Mouse (Mus musculus) limb, embryonic 14.5 days (tissue): ENCODE measurements around the gene Ick. TPM values are rescaled to one million over a fixed set of nuclear protein-coding genes. Genes with fewer than 3 reads are reported as not detected.

Experiments used
- ATAC-seq: fragments of 200-750 bp; cut with Nextera tagmentation; 2 replicates; pipeline ENCODE4 v1.8.0; 2017; ENCODE audit warnings: low read depth, moderate number of reproducible peaks, moderate TSS enrichment; ENCODE audit not compliant: low FRiP score
- DNase-seq: peaks from one replicate; pipeline ENCODE4 v3.0.0-alpha.2; 2015; ENCODE audit warnings: low spot score
- H3K27ac ChIP-seq: fragments of 300-500 bp; sonication (generic); replicated peaks from 2 replicates; pipeline ENCODE4 v1.5.1; 2014; ENCODE audit warnings: low read depth, mild to moderate bottlenecking, low read length, moderate library complexity, mixed read lengths
- H3K27me3 ChIP-seq: fragments of 300-500 bp; sonication (generic); 2 replicates; pipeline ENCODE4 v1.6.1; 2014; ENCODE audit warnings: low read length, mixed read lengths; ENCODE audit not compliant: control insufficient read depth, insufficient read depth
- H3K36me3 ChIP-seq: fragments of 300-500 bp; sonication (generic); 2 replicates; pipeline ENCODE4 v1.6.1; 2014; ENCODE audit warnings: mild to moderate bottlenecking, low read length, moderate library complexity, mixed read lengths; ENCODE audit not compliant: control insufficient read depth, insufficient read depth
- H3K4me1 ChIP-seq: fragments of 300-500 bp; sonication (generic); 2 replicates; pipeline ENCODE4 v1.6.1; 2014; ENCODE audit warnings: antibody characterized with exemption, low read length, mixed read lengths; ENCODE audit not compliant: control insufficient read depth, insufficient read depth
- H3K4me2 ChIP-seq: fragments of 300-500 bp; sonication (generic); replicated peaks from 2 replicates; pipeline ENCODE4 v1.6.1; 2014; ENCODE audit warnings: low read depth, mild to moderate bottlenecking, low read length, moderate library complexity; ENCODE audit not compliant: severe bottlenecking
- H3K4me3 ChIP-seq: fragments of 300-500 bp; sonication (generic); replicated peaks from 2 replicates; pipeline ENCODE4 v1.5.1; 2014; ENCODE audit warnings: low read length
- H3K9ac ChIP-seq: fragments of 300-500 bp; sonication (generic); 2 replicates; pipeline ENCODE4 v1.6.1; 2014; ENCODE audit warnings: mild to moderate bottlenecking, low read depth, low read length, moderate library complexity; ENCODE audit not compliant: severe bottlenecking
- H3K9me3 ChIP-seq: fragments of 300-500 bp; sonication (generic); 2 replicates; pipeline ENCODE4 v1.6.1; 2016; ENCODE audit warnings: low read length; ENCODE audit not compliant: control insufficient read depth
- POLR2A ChIP-seq: fragments of 200-500 bp; IDR thresholded peaks from 2 replicates; pipeline ENCODE4 v1.8.0; 2012; ENCODE audit warnings: inconsistent platforms, mild to moderate bottlenecking, moderate library complexity, borderline replicate concordance; ENCODE audit not compliant: insufficient read depth, insufficient read length; ENCODE audit errors: extremely low read depth
- WGBS: fragments of 180-500 bp; shearing (Covaris S2); extraction: QIAGEN DNeasy Blood & Tissue Kit; methylation state at CpG from one replicate; pipeline ENCODE4 v1.1.7; 2014; 5-methylcytosine and 5-hydroxymethylcytosine counted together
- polyA plus RNA-seq, 2 experiments: library from polyadenylated mRNA; depleted of rRNA in 1 of 2; stranded (reverse) in 1 of 2; unstranded in 1 of 2; fragments of >200 nt; fragmentation: Nextera tagmentation in 1 of 2; extraction: Ambion mirVana in 1 of 2; gene quantifications; 2 replicates each; pipeline versions ENCODE4 v1.2.1 to v1.2.3; 2012 to 2014

Ick gene
- polyA plus RNA-seq, 2 experiments: 25.4 to 31.0 TPM

DNA sequence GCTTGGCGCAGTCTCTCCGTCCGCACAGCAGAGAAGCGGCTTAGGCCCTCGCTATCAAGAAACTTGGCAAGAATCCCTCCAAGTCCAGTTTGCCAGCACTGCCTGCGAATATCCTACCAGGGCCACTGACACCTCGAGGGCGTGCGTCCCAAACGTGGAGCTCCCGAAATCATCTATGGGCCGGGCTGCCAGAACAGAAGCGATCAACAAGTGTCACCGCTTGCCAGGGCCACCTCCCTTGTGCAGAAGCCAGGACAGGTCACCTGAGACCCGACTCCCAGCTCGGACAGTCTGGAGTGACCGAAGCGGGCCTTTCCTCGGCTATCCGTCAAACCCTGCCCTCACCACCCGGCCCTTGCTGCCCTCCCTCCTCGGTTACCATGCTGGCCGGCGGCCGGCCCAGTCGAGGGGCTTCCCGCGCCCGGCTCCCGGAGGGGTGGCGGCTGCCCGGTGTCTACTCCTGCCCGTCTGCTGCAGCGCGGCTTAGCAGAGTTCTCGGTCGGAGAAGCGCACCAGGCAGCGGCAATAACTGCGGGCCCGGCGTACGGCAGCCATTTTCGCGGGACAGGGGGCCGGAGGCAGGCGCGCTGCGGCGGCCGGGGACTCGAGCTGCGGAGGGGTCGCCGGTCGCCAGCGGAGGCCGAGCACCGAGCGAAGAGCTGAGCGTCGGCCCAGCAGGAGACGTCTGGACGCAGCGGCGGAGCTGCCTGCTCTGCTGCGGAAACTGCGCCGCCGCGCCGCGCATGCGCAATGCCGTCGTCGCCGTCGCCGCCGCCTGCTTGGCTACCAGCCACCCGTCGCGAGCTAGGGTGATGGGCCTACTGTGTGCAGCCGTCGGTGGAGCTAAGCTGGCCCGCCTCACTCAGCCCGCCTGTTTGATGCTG is 838 bp upstream of the Ick start:
- no peaks in the 10 kb centered on the region for H3K27me3 ChIP-seq
- under 1% methylated on average over 83 of the region's 88 CpGs for WGBS
- TF ChIP-seq POLR2A: peak; percentile 84; the same call in 1 of the 2 replicates
- peak overlapping the region; percentile 92 for H3K27ac ChIP-seq
- peak overlapping the region; percentile 79 for H3K4me2 ChIP-seq
- peaks cover 12% of the 10 kb centered on the region for H3K36me3 ChIP-seq
- DNase-seq: peak; percentile 77
- H3K9ac ChIP-seq: peak overlapping the region; percentile 92
- no peaks in the 10 kb centered on the region for H3K9me3 ChIP-seq
- peaks cover 21% of the 10 kb centered on the region for H3K4me1 ChIP-seq
- ATAC-seq: peak; percentile 81
- H3K4me3 ChIP-seq: peak overlapping the region; percentile 91

DNA sequence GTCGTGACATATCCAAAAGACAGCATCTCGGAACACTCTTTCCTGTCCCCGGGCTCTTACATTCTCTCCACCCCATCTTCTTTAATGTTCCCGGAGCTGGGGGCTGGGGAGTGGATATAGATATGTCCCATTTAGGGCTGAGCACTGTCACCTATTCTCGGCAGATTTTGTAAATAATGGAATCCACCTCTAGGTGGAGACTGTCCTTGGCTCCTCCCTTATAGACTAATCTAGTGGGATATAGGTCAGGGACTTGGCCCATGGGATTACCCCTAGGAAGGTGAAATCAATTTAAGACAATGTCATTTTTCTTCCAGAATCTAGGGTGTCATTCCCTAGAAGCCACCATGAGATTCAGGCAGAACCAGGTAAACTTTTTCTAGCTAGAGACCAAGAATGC is 664 bp downstream of the Ick start:
- Histone ChIP-seq H3K27me3 (no peaks in the 10 kb centered on the region), H3K9me3 (no peaks in the 10 kb centered on the region), H3K9ac (0 out of 2 replicates have a peak overlapping the region, but pooled peaks have one; percentile 92), H3K36me3 (peaks cover 5% of the 10 kb centered on the region; the same call in 1 of the 2 replicates), H3K4me3 (peak overlapping the region; percentile 91), H3K4me1 (peaks cover 27% of the 10 kb centered on the region), H3K4me2 (peak overlapping the region; percentile 79), H3K27ac (peak overlapping the region; percentile 27; the same call in 1 of the 2 replicates)
- DNase-seq (no peak), ATAC-seq (no peak)
- 46% methylated on average over 5 of the region's 5 CpGs for WGBS
- no peak for TF ChIP-seq POLR2A

DNA sequence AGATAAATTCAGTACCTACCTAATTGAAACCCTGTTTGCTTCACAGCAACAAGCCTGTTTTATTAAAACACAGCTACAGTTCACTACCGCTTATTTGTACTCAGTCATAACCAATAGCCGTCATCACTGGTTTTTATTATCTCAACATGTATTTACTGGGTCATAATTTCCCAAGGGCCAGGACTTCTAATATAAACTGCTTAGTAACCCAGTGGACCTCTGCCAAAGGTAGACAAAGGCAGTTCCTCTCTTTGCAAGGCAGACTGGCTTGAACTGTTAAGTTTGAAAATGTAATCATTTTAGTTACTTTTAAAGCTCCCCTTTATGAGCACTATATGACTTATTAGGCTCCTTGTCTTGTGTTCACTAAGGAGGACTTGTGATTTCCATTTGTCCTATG is 2.5 kb downstream of the Ick start:
- peaks cover 29% of the 10 kb centered on the region for H3K4me1 ChIP-seq
- no peaks in the 10 kb centered on the region for H3K36me3 ChIP-seq
- DNase-seq (peak; percentile 33), ATAC-seq (no peak)
- no peaks in the 10 kb centered on the region for H3K27me3 ChIP-seq
- no peak overlapping the region for H3K27ac ChIP-seq
- H3K4me3 ChIP-seq: no peak overlapping the region
- H3K9ac ChIP-seq: no peak overlapping the region
- no peaks in the 10 kb centered on the region for H3K9me3 ChIP-seq
- TF ChIP-seq POLR2A: no peak
- H3K4me2 ChIP-seq: no peak overlapping the region
- WGBS: 45% methylated on average over 2 of the region's 2 CpGs

DNA sequence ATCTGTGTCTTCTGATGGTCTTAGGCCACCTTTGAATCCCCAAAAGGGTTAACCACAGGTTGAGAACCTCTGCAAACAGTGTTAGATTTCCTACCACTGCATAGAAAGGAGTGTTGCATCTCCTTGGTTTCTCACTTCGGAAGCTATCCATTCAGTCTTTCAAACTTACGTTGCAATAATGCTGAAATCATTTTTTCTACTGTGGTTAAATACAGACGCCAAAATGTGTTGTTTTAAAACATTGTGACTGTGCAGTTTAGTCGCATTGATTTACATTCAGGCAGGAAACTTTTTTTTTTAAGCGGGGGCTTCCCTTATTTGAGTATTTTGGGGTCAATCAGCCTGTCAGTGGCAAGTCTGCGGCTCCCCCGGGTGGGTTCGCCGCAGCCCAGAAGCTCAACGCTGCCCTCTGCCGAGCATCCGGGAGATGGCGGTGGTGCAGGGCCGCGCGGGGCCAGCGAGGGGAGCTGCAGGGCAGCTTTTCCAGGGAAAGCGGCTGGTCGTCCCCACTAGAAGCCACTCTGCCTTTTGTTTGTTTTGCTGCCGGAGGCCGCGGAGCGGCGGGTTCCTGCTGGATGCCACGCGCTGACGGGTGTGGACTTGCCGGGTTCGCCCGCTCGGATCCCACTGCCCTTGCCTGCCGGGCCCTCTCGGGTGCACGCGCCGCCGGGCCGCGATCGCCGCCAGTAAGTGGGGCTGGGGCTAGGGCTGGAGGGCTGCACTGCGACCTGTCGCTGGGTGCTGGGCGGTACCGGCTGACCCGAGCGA is 4.0 kb downstream of the Ick start:
- H3K9ac ChIP-seq: peak overlapping the region; percentile 99
- peak overlapping the region; percentile 93 for H3K4me3 ChIP-seq
- peak overlapping the region; percentile 63 for H3K4me2 ChIP-seq
- ATAC-seq (peak; percentile 76), DNase-seq (peak; percentile 91)
- H3K27me3 ChIP-seq: no peaks in the 10 kb centered on the region
- 1% methylated on average over 45 of the region's 47 CpGs for WGBS
- H3K27ac ChIP-seq: peak overlapping the region; percentile 92
- peaks cover 19% of the 10 kb centered on the region for H3K4me1 ChIP-seq
- no peaks in the 10 kb centered on the region for H3K9me3 ChIP-seq
- no peaks in the 10 kb centered on the region for H3K36me3 ChIP-seq
- peak; percentile 96 for TF ChIP-seq POLR2A

DNA sequence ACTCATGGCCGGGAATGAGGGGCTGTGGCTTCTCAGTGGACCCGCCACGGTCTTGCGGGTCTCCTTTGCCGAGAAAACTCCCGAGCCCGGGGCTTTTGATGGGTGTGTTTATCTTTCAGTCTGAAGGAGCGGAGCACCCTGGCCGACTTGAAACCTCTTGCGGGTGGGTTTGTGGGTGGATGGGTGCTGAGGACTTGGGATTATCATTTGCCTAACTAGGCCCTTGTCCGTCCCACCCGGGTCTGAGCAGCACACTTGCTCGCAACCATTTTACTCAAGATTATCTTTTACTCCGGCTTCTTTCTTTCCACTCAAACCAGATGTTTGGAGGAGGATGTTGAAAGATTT is 4.5 kb downstream of the Ick start:
- DNase-seq: peak; percentile 28
- Histone ChIP-seq H3K27me3 (no peaks in the 10 kb centered on the region), H3K9me3 (no peaks in the 10 kb centered on the region), H3K9ac (peak overlapping the region; percentile 99), H3K4me2 (peak overlapping the region; percentile 63), H3K36me3 (no peaks in the 10 kb centered on the region), H3K27ac (peak overlapping the region; percentile 92), H3K4me1 (peaks cover 19% of the 10 kb centered on the region), H3K4me3 (peak overlapping the region; percentile 93)
- ATAC-seq: peak; percentile 18; the same call in 1 of the 2 replicates
- TF ChIP-seq POLR2A: no peak
- WGBS: 0% methylated on average over 14 of the region's 14 CpGs
